Mouse (Mus musculus) neural tube, embryonic 13.5 days (tissue): ENCODE data around the gene Cntn5. TPM values are rescaled to one million over a fixed set of nuclear protein-coding genes. Genes with fewer than 3 reads are reported as not detected.
"Not testable (repeated sequence)": the region's sequence is repeated elsewhere in the genome, so short reads cannot be mapped to it uniquely, and the experiment has no call there.

Experiments used
- ATAC-seq: fragments of 200-750 bp; cut with Nextera tagmentation; 2 replicates; pipeline ENCODE4 v1.8.0; 2017; ENCODE audit warnings: low read depth, mild to moderate bottlenecking, moderate TSS enrichment, moderate library complexity
- H3K27ac ChIP-seq: fragments of 300-500 bp; sonication (generic); replicated peaks from 2 replicates; pipeline ENCODE4 v1.5.1; 2015; ENCODE audit warnings: moderate library complexity, mild to moderate bottlenecking, inconsistent platforms
- H3K27me3 ChIP-seq: fragments of 300-500 bp; sonication (generic); 2 replicates; pipeline ENCODE4 v1.6.1; 2015; ENCODE audit warnings: mild to moderate bottlenecking, inconsistent platforms
- H3K36me3 ChIP-seq: fragments of 300-500 bp; sonication (generic); 2 replicates; pipeline ENCODE4 v1.6.1; 2015; ENCODE audit warnings: mild to moderate bottlenecking, inconsistent platforms
- H3K4me1 ChIP-seq: fragments of 300-500 bp; sonication (generic); replicated peaks from 2 replicates; pipeline ENCODE4 v1.6.1; 2015; ENCODE audit warnings: inconsistent platforms
- H3K4me2 ChIP-seq: fragments of 300-500 bp; sonication (generic); 2 replicates; pipeline ENCODE4 v1.6.1; 2015; ENCODE audit warnings: inconsistent platforms, mild to moderate bottlenecking, moderate library complexity
- H3K4me3 ChIP-seq: fragments of 300-500 bp; sonication (generic); 2 replicates; pipeline ENCODE4 v1.5.1; 2015; ENCODE audit warnings: mild to moderate bottlenecking, inconsistent platforms
- H3K9ac ChIP-seq: fragments of 300-500 bp; sonication (generic); 2 replicates; pipeline ENCODE4 v1.6.1; 2015; ENCODE audit warnings: moderate library complexity, mild to moderate bottlenecking, inconsistent platforms
- H3K9me3 ChIP-seq: fragments of 300-500 bp; sonication (generic); 2 replicates; pipeline ENCODE4 v1.6.1; 2016; ENCODE audit warnings: inconsistent platforms
- WGBS: fragments of 180-500 bp; shearing (Covaris S2); methylation state at CpG from one replicate; pipeline ENCODE4 v1.1.7; 2015; 5-methylcytosine and 5-hydroxymethylcytosine counted together
- polyA plus RNA-seq: library from polyadenylated mRNA; unstranded; fragments of >200 nt; fragmentation: Nextera tagmentation; extraction: Ambion mirVana; gene quantifications from 2 replicates; pipeline ENCODE4 v1.2.1, GENCODE M21; 2015

Gene Cntn5
- polyA plus RNA-seq, 1 experiment from 2014 or later: 14.4 TPM

GRCm38 (mm10) chr9:10645951-10646350 lies 258.6 kb downstream of the Cntn5 start:
- Histone ChIP-seq H3K4me3 (no peak overlapping the region), H3K27ac (no peak overlapping the region), H3K4me1 (peaks cover 10% of the 10 kb centered on the region), H3K27me3 (no peaks in the 10 kb centered on the region), H3K36me3 (no peaks in the 10 kb centered on the region), H3K9me3 (no peaks in the 10 kb centered on the region), H3K9ac (no peak overlapping the region), H3K4me2 (no peak overlapping the region)
- WGBS: 45% methylated on average over 5 of the region's 5 CpGs
- ATAC-seq: peak; percentile 76; the same call in 1 of the 2 replicates

GRCm38 (mm10) chr9:10645045-10645830 lies 259.3 kb downstream of the Cntn5 start:
- Histone ChIP-seq H3K27ac (no peak overlapping the region), H3K9me3 (no peaks in the 10 kb centered on the region), H3K4me1 (peaks cover 10% of the 10 kb centered on the region), H3K4me3 (no peak overlapping the region), H3K4me2 (no peak overlapping the region), H3K27me3 (no peaks in the 10 kb centered on the region), H3K9ac (no peak overlapping the region), H3K36me3 (no peaks in the 10 kb centered on the region)
- no peak for ATAC-seq
- WGBS: 47% methylated on average over 7 of the region's 7 CpGs

- Histone ChIP-seq H3K4me2 (no peak overlapping the region), H3K27ac (no peak overlapping the region), H3K4me1 (no peaks in the 10 kb centered on the region), H3K4me3 (no peak overlapping the region), H3K36me3 (no peaks in the 10 kb centered on the region), H3K27me3 (no peaks in the 10 kb centered on the region), H3K9me3 (no peaks in the 10 kb centered on the region), H3K9ac (no peak overlapping the region)
- 84% methylated on average over 5 of the region's 5 CpGs for WGBS
- no peak for ATAC-seq
Observed at GRCm38 (mm10) chr9:10618036-10618435, 286.5 kb downstream of the Cntn5 start.

GRCm38 (mm10) chr9:10575346-10576241 lies 329.0 kb downstream of the Cntn5 start:
- H3K4me1 ChIP-seq: no peaks in the 10 kb centered on the region
- WGBS: 76% methylated on average over 7 of the region's 7 CpGs
- H3K27me3 ChIP-seq: no peaks in the 10 kb centered on the region
- H3K9me3 ChIP-seq: no peaks in the 10 kb centered on the region
- no peak overlapping the region for H3K4me3 ChIP-seq
- no peak overlapping the region for H3K9ac ChIP-seq
- no peaks in the 10 kb centered on the region for H3K36me3 ChIP-seq
- no peak for ATAC-seq
- no peak overlapping the region for H3K27ac ChIP-seq
- H3K4me2 ChIP-seq: no peak overlapping the region

GRCm38 (mm10) chr9:10569830-10570229 lies 334.7 kb downstream of the Cntn5 start:
- Histone ChIP-seq H3K9ac (no peak overlapping the region), H3K27me3 (no peaks in the 10 kb centered on the region), H3K4me1 (no peaks in the 10 kb centered on the region), H3K36me3 (no peaks in the 10 kb centered on the region), H3K4me3 (no peak overlapping the region), H3K4me2 (no peak overlapping the region), H3K9me3 (no peaks in the 10 kb centered on the region), H3K27ac (no peak overlapping the region)
- ATAC-seq: no peak

- not testable (repeated sequence) for H3K27me3 ChIP-seq, H3K36me3 ChIP-seq, H3K9ac ChIP-seq, H3K4me1 ChIP-seq, H3K27ac ChIP-seq, ATAC-seq, H3K4me3 ChIP-seq, H3K4me2 ChIP-seq, H3K9me3 ChIP-seq
- 66% methylated on average over 5 of the region's 5 CpGs for WGBS
Observed at GRCm38 (mm10) chr9:10540877-10541276, 363.7 kb downstream of the Cntn5 start.

GRCm38 (mm10) chr9:10532248-10532647 lies 372.3 kb downstream of the Cntn5 start:
- Histone ChIP-seq H3K4me3 (no peak overlapping the region), H3K27ac (no peak overlapping the region), H3K9ac (no peak overlapping the region), H3K36me3 (no peaks in the 10 kb centered on the region), H3K4me2 (no peak overlapping the region), H3K9me3 (no peaks in the 10 kb centered on the region), H3K4me1 (no peaks in the 10 kb centered on the region; the same call in 1 of the 2 replicates), H3K27me3 (no peaks in the 10 kb centered on the region)
- WGBS: 90% methylated on average over 5 of the region's 5 CpGs
- ATAC-seq: no peak

- H3K27me3 ChIP-seq: no peaks in the 10 kb centered on the region
- no peak overlapping the region for H3K4me3 ChIP-seq
- no peak overlapping the region for H3K27ac ChIP-seq
- no peak for ATAC-seq
- H3K36me3 ChIP-seq: no peaks in the 10 kb centered on the region
- H3K4me1 ChIP-seq: peaks cover 3% of the 10 kb centered on the region; the same call in 1 of the 2 replicates
- H3K9ac ChIP-seq: no peak overlapping the region
- no peak overlapping the region for H3K4me2 ChIP-seq
- WGBS: 88% methylated on average over 2 of the region's 2 CpGs
- H3K9me3 ChIP-seq: no peaks in the 10 kb centered on the region
Observed at GRCm38 (mm10) chr9:10531087-10531486, 373.5 kb downstream of the Cntn5 start.

- 44% methylated on average over 4 of the region's 4 CpGs for WGBS
- Histone ChIP-seq H3K27ac (no peak overlapping the region), H3K36me3 (no peaks in the 10 kb centered on the region), H3K4me3 (no peak overlapping the region), H3K9ac (no peak overlapping the region), H3K27me3 (no peaks in the 10 kb centered on the region), H3K4me1 (peaks cover 3% of the 10 kb centered on the region; the same call in 1 of the 2 replicates), H3K4me2 (no peak overlapping the region), H3K9me3 (no peaks in the 10 kb centered on the region)
- ATAC-seq: no peak
Observed at GRCm38 (mm10) chr9:10529528-10529927, 375.0 kb downstream of the Cntn5 start.

- Histone ChIP-seq H3K27ac (no peak overlapping the region), H3K4me2 (no peak overlapping the region), H3K27me3 (no peaks in the 10 kb centered on the region), H3K9ac (no peak overlapping the region), H3K4me3 (no peak overlapping the region), H3K4me1 (peaks cover 3% of the 10 kb centered on the region; the same call in 1 of the 2 replicates), H3K9me3 (no peaks in the 10 kb centered on the region), H3K36me3 (no peaks in the 10 kb centered on the region)
- 74% methylated on average over 1 of the region's 1 CpGs for WGBS
- 0 out of 2 replicates have a peak, but pooled peaks have one; percentile 19 for ATAC-seq
Observed at GRCm38 (mm10) chr9:10529113-10529512, 375.5 kb downstream of the Cntn5 start.

- Histone ChIP-seq H3K36me3 (no peaks in the 10 kb centered on the region), H3K4me3 (no peak overlapping the region), H3K27me3 (no peaks in the 10 kb centered on the region), H3K9me3 (no peaks in the 10 kb centered on the region), H3K9ac (no peak overlapping the region), H3K4me1 (peaks cover 3% of the 10 kb centered on the region; the same call in 1 of the 2 replicates), H3K4me2 (no peak overlapping the region), H3K27ac (no peak overlapping the region)
- ATAC-seq: no peak
- WGBS: 76% methylated on average over 5 of the region's 5 CpGs
Observed at GRCm38 (mm10) chr9:10528692-10529091, 375.9 kb downstream of the Cntn5 start.
